Mouse (Mus musculus) G1E (cell line): ENCODE data around the gene Fig4. TPM values are rescaled to one million over a fixed set of nuclear protein-coding genes. Genes with fewer than 3 reads are reported as not detected.
A peak's percentile ranks its signal among the peaks of the same experiment; 100 is the strongest.

ENCODE experiments used
- ATAC-seq: 2 replicates; pipeline ENCODE4 v1.8.0; 2016; ENCODE audit warnings: mild to moderate bottlenecking; ENCODE audit not compliant: insufficient number of reproducible peaks, poor library complexity, low FRiP score, severe bottlenecking; ENCODE audit errors: extremely low read depth
- DNase-seq: peaks from one replicate; pipeline ENCODE4 v3.0.0; 2012; ENCODE audit warnings: low spot score
- H3K27me3 ChIP-seq: 2 replicates; pipeline ENCODE4 v1.6.1; 2012; ENCODE audit warnings: mild to moderate bottlenecking, low read length, inconsistent platforms; ENCODE audit not compliant: insufficient read depth
- H3K36me3 ChIP-seq: replicated peaks from 2 replicates; pipeline ENCODE3; 2012; ENCODE audit warnings: mild to moderate bottlenecking, inconsistent platforms
- H3K4me1 ChIP-seq: 2 replicates; pipeline ENCODE4 v1.6.1; 2012; ENCODE audit warnings: low read depth, low read length, inconsistent platforms, mixed read lengths; ENCODE audit not compliant: insufficient read depth
- H3K4me3 ChIP-seq: 2 replicates; pipeline ENCODE4 v1.5.1; 2012; ENCODE audit warnings: low read depth, mild to moderate bottlenecking, inconsistent platforms, low read length, moderate library complexity, mixed read lengths
- H3K9me3 ChIP-seq: replicated peaks from 2 replicates; pipeline ENCODE4 v1.6.1; 2012; ENCODE audit warnings: inconsistent platforms
- CTCF ChIP-seq: IDR thresholded peaks from 2 replicates; pipeline ENCODE4 v1.5.1; 2012; ENCODE audit warnings: low read depth, low read length, inconsistent platforms, mixed read lengths
- GATA1 ChIP-seq: IDR thresholded peaks from 2 replicates; pipeline ENCODE4 v1.6.1; 2012; ENCODE audit warnings: borderline replicate concordance, low read length, inconsistent platforms, mixed read lengths
- GATA2 ChIP-seq: IDR thresholded peaks from 2 replicates; pipeline ENCODE4 v1.6.1; 2012; ENCODE audit warnings: low read depth, low read length, inconsistent platforms, borderline replicate concordance
- POLR2AphosphoS5 ChIP-seq: IDR thresholded peaks from 2 replicates; pipeline ENCODE4 v1.6.1; 2012; ENCODE audit warnings: low read depth, low read length, inconsistent platforms; ENCODE audit not compliant: insufficient replicate concordance
- TAL1 ChIP-seq: conservative IDR thresholded peaks from 2 replicates; pipeline ENCODE4 v1.6.1; 2012; ENCODE audit warnings: low read depth, low read length, inconsistent platforms, mixed read lengths
- polyA plus RNA-seq: library from polyadenylated mRNA; stranded (reverse); fragments of >175 nt; gene quantifications from 2 replicates; pipeline ENCODE4 v1.2.3, GENCODE M21; 2012
- total RNA-seq, 2 experiments: library from RNA; stranded (forward) in 1 of 2; stranded (reverse) in 1 of 2; fragments of 200-1000 nt in 1 of 2; fragments of >200 nt in 1 of 2; fragmentation: Nextera tagmentation in 1 of 2; gene quantifications; 2 replicates each; pipeline ENCODE4 v1.2.3; 2014 to 2017

Fig4 gene
- total and polyA plus RNA-seq, 3 experiments = 3.5 to 32.6 (median 31.3) TPM

DNA sequence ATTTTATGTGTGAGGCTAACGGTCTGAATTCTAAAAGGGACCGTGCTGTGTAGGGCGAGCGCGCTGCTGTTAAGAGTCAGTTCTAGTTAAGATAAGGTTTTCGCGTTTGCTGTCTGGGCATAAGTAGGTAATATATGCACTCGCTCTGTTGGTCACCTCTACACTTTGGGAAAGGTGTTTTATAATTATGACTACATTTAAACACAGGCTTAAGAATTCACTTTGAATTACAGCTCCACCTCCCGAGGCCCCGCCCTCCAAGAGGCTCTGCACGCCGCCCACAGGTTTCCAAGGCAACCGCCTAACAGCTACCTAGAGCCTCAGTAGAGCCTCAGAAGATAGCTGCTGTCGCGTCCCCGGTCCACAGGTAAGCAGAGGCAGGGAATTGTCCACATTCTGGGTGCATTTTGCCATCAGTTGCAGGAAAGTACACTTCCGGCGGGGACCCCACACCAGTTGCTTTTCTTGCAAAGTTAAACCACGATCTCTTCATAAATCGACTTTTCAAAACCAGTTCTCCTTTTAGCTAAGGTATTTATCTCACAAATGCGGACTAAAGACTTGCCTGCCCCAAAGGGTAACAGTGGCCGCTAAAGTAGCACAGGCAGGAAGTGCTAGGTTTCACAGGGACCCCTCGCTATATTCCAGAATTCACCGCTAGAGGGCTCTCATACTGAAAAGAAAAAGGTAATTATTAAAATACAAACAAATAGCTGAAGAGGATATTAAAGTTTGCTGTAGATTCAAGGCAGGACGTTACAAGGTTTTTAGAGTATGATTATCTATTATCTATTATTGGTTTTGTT, 782 bp upstream of the Fig4 start, which contains the start of gene Ak9:
Ak9 (plus strand) TSS at position 342 of the 806 bp plus-strand sequence.
- Histone ChIP-seq H3K27me3 (peaks cover 3% of the 10 kb centered on the region), H3K4me1 (peaks cover 24% of the 10 kb centered on the region), H3K36me3 (peaks cover 3% of the 10 kb centered on the region), H3K4me3 (peak within 1 kb of the TSS; percentile 99), H3K9me3 (no peaks in the 10 kb centered on the region)
- ATAC-seq (peak; percentile 75), DNase-seq (peak; percentile 64)
- no peak for TF ChIP-seq GATA2
- TF ChIP-seq CTCF = peak; percentile 50

GRCm38 (mm10) chr10:41300161-41300560, 2.9 kb downstream of the Fig4 start:
- peaks cover 25% of the 10 kb centered on the region for H3K4me1 ChIP-seq
- H3K9me3 ChIP-seq = no peaks in the 10 kb centered on the region
- H3K4me3 ChIP-seq = no peak overlapping the region
- TF ChIP-seq POLR2AphosphoS5 (no peak), TAL1 (no peak), CTCF (no peak), GATA1 (no peak), GATA2 (no peak)
- ATAC-seq (no peak), DNase-seq (no peak)
- H3K27me3 ChIP-seq = no peaks in the 10 kb centered on the region
- H3K36me3 ChIP-seq = peaks cover 8% of the 10 kb centered on the region

DNA sequence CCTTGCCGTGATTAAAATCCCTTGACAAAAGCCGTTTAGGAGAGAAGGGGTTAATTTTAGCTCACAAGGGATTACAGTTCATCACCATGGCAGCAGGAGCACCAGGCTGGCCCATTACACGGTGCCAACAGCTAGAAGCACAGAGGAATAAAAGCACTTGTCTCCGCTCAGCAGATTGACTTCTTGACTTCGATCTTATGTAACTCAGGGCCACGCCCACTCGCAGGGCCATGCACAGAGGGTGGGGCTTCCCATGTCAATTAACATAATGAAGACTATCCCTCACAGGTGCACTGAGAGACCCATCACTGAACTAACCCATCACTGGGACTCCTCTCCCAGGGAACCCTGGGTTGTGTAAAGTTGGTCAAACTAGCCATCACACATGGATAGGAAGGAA, 7.9 kb downstream of the Fig4 start:
- H3K9me3 ChIP-seq = no peaks in the 10 kb centered on the region
- peaks cover 5% of the 10 kb centered on the region for H3K4me1 ChIP-seq
- ATAC-seq (no peak), DNase-seq (no peak)
- H3K4me3 ChIP-seq = no peak overlapping the region
- H3K27me3 ChIP-seq = no peaks in the 10 kb centered on the region
- no peak for TF ChIP-seq GATA1
- no peak for TF ChIP-seq POLR2AphosphoS5
- TF ChIP-seq CTCF = no peak
- no peak for TF ChIP-seq GATA2
- TF ChIP-seq TAL1 = no peak
- peaks cover 15% of the 10 kb centered on the region for H3K36me3 ChIP-seq

DNA sequence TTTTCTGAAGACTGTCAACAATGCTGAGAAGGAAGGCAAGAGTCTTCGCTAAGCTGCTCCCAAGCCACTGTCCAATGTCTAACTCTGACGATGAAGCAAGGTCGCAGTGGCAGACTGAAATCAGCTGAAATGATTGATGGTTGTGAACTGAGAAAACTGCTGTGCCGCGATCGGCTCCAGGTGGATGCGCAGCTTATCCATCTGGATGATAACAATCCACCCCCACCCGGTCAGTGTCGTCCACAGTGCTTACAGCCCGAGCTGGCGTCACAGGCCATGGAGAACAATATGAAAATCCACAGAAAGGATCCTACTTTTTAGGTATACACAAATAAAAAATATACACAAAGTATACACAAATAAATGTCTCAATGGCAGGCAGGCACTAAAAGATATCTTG, 8.3 kb downstream of the Fig4 start:
- Histone ChIP-seq H3K4me3 (no peak overlapping the region), H3K36me3 (peaks cover 15% of the 10 kb centered on the region), H3K4me1 (peaks cover 5% of the 10 kb centered on the region), H3K9me3 (no peaks in the 10 kb centered on the region), H3K27me3 (no peaks in the 10 kb centered on the region)
- DNase-seq = no peak
- ATAC-seq = no peak
- TF ChIP-seq GATA2 (no peak), GATA1 (no peak), TAL1 (no peak), CTCF (no peak), POLR2AphosphoS5 (no peak)

GRCm38 (mm10) chr10:41293019-41293418, 10.0 kb downstream of the Fig4 start:
- ATAC-seq = no peak
- TF ChIP-seq POLR2AphosphoS5 (no peak), TAL1 (no peak), GATA1 (no peak), GATA2 (no peak), CTCF (no peak)
- no peak overlapping the region for H3K4me3 ChIP-seq
- peaks cover 12% of the 10 kb centered on the region for H3K36me3 ChIP-seq
- peaks cover 7% of the 10 kb centered on the region for H3K4me1 ChIP-seq
- DNase-seq = no peak
- no peaks in the 10 kb centered on the region for H3K27me3 ChIP-seq
- H3K9me3 ChIP-seq = no peaks in the 10 kb centered on the region

DNA sequence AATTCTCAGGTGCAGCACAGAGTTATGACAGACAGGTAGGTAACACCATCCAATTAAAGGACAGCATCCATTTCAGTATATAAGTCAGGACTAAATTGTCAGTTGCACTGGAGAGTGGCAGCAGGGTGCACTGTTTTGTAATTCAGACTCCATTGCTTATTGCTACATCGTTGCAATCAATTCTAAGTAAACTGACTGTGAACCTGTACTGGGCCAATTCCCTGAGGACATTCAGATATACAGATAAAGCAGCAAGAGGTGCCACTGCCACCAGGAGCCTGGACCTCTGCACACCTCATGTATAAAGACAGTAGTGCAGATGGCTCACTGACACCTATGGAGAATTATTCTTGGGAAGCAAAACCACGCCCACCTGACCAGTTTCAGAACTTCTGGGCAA, 12.0 kb downstream of the Fig4 start:
- Histone ChIP-seq H3K4me3 (no peak overlapping the region), H3K4me1 (peaks cover 7% of the 10 kb centered on the region), H3K36me3 (peaks cover 11% of the 10 kb centered on the region), H3K27me3 (no peaks in the 10 kb centered on the region), H3K9me3 (no peaks in the 10 kb centered on the region)
- DNase-seq (no peak), ATAC-seq (no peak)
- no peak for TF ChIP-seq TAL1
- TF ChIP-seq POLR2AphosphoS5 = no peak
- no peak for TF ChIP-seq GATA2
- no peak for TF ChIP-seq GATA1
- TF ChIP-seq CTCF = no peak
